Mouse (Mus musculus) heart, embryonic 16.5 days (tissue): Measurements from ENCODE around the gene Eif6. TPM values are rescaled to one million over a fixed set of nuclear protein-coding genes. Genes with fewer than 3 reads are reported as not detected.

Experiments
- ATAC-seq: fragments of 200-750 bp; cut with Nextera tagmentation; replicated peaks from 2 replicates; pipeline ENCODE4 v1.8.0; 2017; ENCODE audit warnings: moderate number of reproducible peaks; ENCODE audit not compliant: insufficient read depth, low FRiP score; ENCODE audit errors: extremely low read depth
- H3K27ac ChIP-seq: fragments of 300-500 bp; sonication (generic); 2 replicates; pipeline ENCODE4 v1.5.1; 2014; ENCODE audit warnings: mild to moderate bottlenecking, low read length, control low read depth, moderate library complexity
- H3K27me3 ChIP-seq: fragments of 300-500 bp; sonication (generic); 2 replicates; pipeline ENCODE4 v1.6.1; 2014; ENCODE audit warnings: low read length, mixed read lengths; ENCODE audit not compliant: control insufficient read depth, insufficient read depth
- H3K36me3 ChIP-seq: fragments of 300-500 bp; sonication (generic); 2 replicates; pipeline ENCODE4 v1.6.1; 2014; ENCODE audit not compliant: control insufficient read depth, insufficient read depth
- H3K4me1 ChIP-seq: fragments of 300-500 bp; sonication (generic); 2 replicates; pipeline ENCODE4 v1.6.1; 2014; ENCODE audit warnings: low read length, mixed read lengths; ENCODE audit not compliant: control insufficient read depth, insufficient read depth
- H3K4me2 ChIP-seq: fragments of 300-500 bp; sonication (generic); 2 replicates; pipeline ENCODE4 v1.6.1; 2014; ENCODE audit warnings: low read depth, mild to moderate bottlenecking, control low read depth, low read length
- H3K4me3 ChIP-seq: fragments of 300-500 bp; sonication (generic); 2 replicates; pipeline ENCODE4 v1.5.1; 2014; ENCODE audit warnings: mild to moderate bottlenecking, control low read depth, low read length
- H3K9ac ChIP-seq: fragments of 300-500 bp; sonication (generic); 2 replicates; pipeline ENCODE4 v1.6.1; 2014; ENCODE audit warnings: low read length, control low read depth
- H3K9me3 ChIP-seq: fragments of 300-500 bp; sonication (generic); replicated peaks from 2 replicates; pipeline ENCODE4 v1.6.1; 2016; ENCODE audit warnings: low read length; ENCODE audit not compliant: control insufficient read depth
- WGBS: fragments of 180-500 bp; shearing (Covaris S2); extraction: QIAGEN DNeasy Blood & Tissue Kit; methylation state at CpG from one replicate; pipeline ENCODE4 v1.1.7; 2014; 5-methylcytosine and 5-hydroxymethylcytosine counted together
- polyA plus RNA-seq: library from polyadenylated mRNA; unstranded; fragments of >200 nt; fragmentation: Nextera tagmentation; extraction: Ambion mirVana; gene quantifications from 2 replicates; pipeline ENCODE4 v1.2.1, GENCODE M21; 2015

The Eif6 gene
- polyA plus RNA-seq, 1 experiment from 2014 or later = 125 TPM

DNA sequence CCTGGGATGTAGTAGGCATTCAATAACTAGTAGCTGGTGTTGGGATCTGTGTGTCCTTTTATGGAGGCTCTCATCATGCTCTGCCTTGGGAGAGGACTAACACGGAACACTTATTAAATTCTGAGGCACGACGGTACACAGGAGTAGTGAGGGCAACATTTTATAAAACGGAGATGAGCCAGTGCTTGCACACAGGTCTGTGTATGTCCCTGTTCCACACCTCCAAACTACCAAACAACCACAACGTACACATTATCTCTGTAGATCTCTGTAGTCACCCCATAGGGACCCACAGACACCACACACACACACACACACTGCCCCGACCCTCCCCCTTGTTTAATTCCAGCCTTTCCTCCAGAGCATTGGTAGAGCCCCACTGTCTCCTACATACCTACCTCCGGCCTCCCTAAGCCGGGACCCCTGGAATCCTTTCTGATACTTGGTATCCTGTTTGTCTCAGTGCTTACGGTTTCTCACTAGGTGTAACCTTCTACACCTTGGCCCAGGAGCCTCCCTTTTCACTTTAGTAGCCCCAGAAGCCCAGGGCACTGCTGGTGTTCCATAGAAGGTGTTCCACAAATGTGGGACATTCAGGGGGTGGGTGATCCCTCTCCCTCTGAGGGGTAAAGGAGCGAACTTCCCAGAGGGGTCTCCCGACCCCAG, 52.3 kb downstream of the Eif6 start:
- Histone ChIP-seq H3K27ac (no peak overlapping the region), H3K36me3 (no peaks in the 10 kb centered on the region), H3K4me3 (no peak overlapping the region), H3K9me3 (no peaks in the 10 kb centered on the region), H3K9ac (no peak overlapping the region), H3K4me2 (no peak overlapping the region), H3K27me3 (peaks cover 59% of the 10 kb centered on the region), H3K4me1 (no peaks in the 10 kb centered on the region)
- 49% methylated on average over 11 of the region's 11 CpGs for WGBS
- no peak for ATAC-seq

DNA sequence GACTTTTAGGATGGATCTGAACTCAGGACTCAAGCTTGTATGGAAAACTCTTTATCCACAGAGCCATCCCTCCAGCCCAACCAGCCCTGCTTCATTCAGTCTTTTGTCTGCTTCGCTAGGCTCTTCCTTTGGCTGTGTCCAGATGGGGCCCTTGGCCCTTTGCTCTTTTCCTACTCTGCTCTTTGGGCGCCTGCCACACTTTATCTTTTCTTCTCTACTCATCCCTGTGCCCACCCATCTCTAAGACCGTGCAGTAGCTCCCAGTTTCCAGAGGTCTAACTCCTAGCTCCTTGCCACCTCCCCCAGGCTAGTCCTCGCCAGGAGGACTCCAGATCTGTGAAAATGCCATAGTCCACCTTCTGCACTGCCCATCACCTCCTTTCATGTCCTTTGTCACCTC, 53.1 kb downstream of the Eif6 start:
- no peaks in the 10 kb centered on the region for H3K9me3 ChIP-seq
- H3K27me3 ChIP-seq = peaks cover 59% of the 10 kb centered on the region
- 53% methylated on average over 4 of the region's 4 CpGs for WGBS

More for the DNA sequence above, 53.1 kb downstream of the Eif6 start:
- H3K4me2 ChIP-seq = no peak overlapping the region
- H3K36me3 ChIP-seq = no peaks in the 10 kb centered on the region
- no peak for ATAC-seq
- H3K27ac ChIP-seq = no peak overlapping the region
- H3K4me3 ChIP-seq = no peak overlapping the region
- H3K9ac ChIP-seq = no peak overlapping the region
- H3K4me1 ChIP-seq = no peaks in the 10 kb centered on the region

Other genes with a start within 250 kb of the Eif6 start
- gene Gss, start 234.1 kb downstream of the Eif6 start, polyA plus RNA-seq = 25.3 and 26.9 TPM in 2 replicates
- 22.4 and 26.4 TPM in 2 replicates for gene Myh7b, start 215.7 kb downstream of the Eif6 start, polyA plus RNA-seq
- 97.4 and 98.6 TPM in 2 replicates for gene Trpc4ap, start 134.5 kb downstream of the Eif6 start, polyA plus RNA-seq
- gene Edem2, start 97.5 kb downstream of the Eif6 start, polyA plus RNA-seq = 27.3 and 28.8 TPM in 2 replicates
- not detected in 2 replicates for gene Gm17581, start 91.1 kb downstream of the Eif6 start, polyA plus RNA-seq
- gene Procr, start 75.8 kb downstream of the Eif6 start, polyA plus RNA-seq = 7.3 and 7.5 TPM in 2 replicates
- gene Mmp24, start 51.6 kb downstream of the Eif6 start, polyA plus RNA-seq = 0.04 TPM in 1 of 2 replicates, not detected in the other
- gene BC029722, start 7.5 kb downstream of the Eif6 start, polyA plus RNA-seq = 17.4 and 17.7 TPM in 2 replicates
- 0.05 and 0.07 TPM in 2 replicates for gene Fam83c, start 7.9 kb upstream of the Eif6 start, polyA plus RNA-seq
- 127 and 129 TPM in 2 replicates for gene Uqcc1, start 103.4 kb upstream of the Eif6 start, polyA plus RNA-seq
- gene Gm15557, start 113.8 kb upstream of the Eif6 start, polyA plus RNA-seq = not detected in 2 replicates
- gene Gdf5, start 118.4 kb upstream of the Eif6 start, polyA plus RNA-seq = 0.26 and 0.39 TPM in 2 replicates
- 6.9 and 9.9 TPM in 2 replicates for gene Cep250, start 129.5 kb upstream of the Eif6 start, polyA plus RNA-seq
- 0.96 and 1.1 TPM in 2 replicates for gene 6430550D23Rik, start 181.1 kb upstream of the Eif6 start, polyA plus RNA-seq
- 143 and 162 TPM in 2 replicates for gene Ergic3, start 181.1 kb upstream of the Eif6 start, polyA plus RNA-seq
- gene Fer1l4, start 226.0 kb upstream of the Eif6 start, polyA plus RNA-seq = not detected in 2 replicates
- gene Spag4, start 238.2 kb upstream of the Eif6 start, polyA plus RNA-seq = 1.4 and 1.6 TPM in 2 replicates